Comparison of ENCODE assay signal across 8 mouse cellular contexts in genomic region chr7:45935114-45935513, GRCm38 (mm10). TPM values are rescaled to one million over a fixed set of nuclear protein-coding genes. Genes with fewer than 3 reads are reported as not detected.
DNase-seq lines count a peak whose midpoint lies in the region; ATAC-seq lines count a peak whose summit lies in the region.

No protein-coding gene starts in this region.

- H3K4me3 ChIP-seq in neural tube, embryonic 15.5 days (replicated peaks): no peak overlapping the region
- no peak overlapping the region for H3K4me3 ChIP-seq in hindbrain, embryonic 14.5 days (replicated peaks; ENCODE audit: low read length)
- no peak overlapping the region for H3K4me3 ChIP-seq in limb, embryonic 10.5 days

- H3K9me3 ChIP-seq in neural tube, embryonic 15.5 days (replicated peaks): no peaks in the 10 kb centered on the region
- no peaks in the 10 kb centered on the region for H3K9me3 ChIP-seq in hindbrain, embryonic 14.5 days (ENCODE audit: control insufficient read depth, low read length)
- no peaks in the 10 kb centered on the region for H3K9me3 ChIP-seq in limb, embryonic 10.5 days (replicated peaks)

- no peaks in the 10 kb centered on the region for H3K4me1 ChIP-seq in neural tube, embryonic 15.5 days
- no peaks in the 10 kb centered on the region for H3K4me1 ChIP-seq in hindbrain, embryonic 14.5 days (replicated peaks; ENCODE audit: control insufficient read depth, insufficient read depth, low read length)
- H3K4me1 ChIP-seq in limb, embryonic 10.5 days: no peaks in the 10 kb centered on the region

- no peak overlapping the region for H3K9ac ChIP-seq in neural tube, embryonic 15.5 days (replicated peaks)
- no peak overlapping the region for H3K9ac ChIP-seq in hindbrain, embryonic 14.5 days

- no peak overlapping the region for H3K4me2 ChIP-seq in neural tube, embryonic 15.5 days
- no peak overlapping the region for H3K4me2 ChIP-seq in hindbrain, embryonic 14.5 days (replicated peaks)

- no peaks in the 10 kb centered on the region for H3K36me3 ChIP-seq in neural tube, embryonic 15.5 days
- no peaks in the 10 kb centered on the region for H3K36me3 ChIP-seq in hindbrain, embryonic 14.5 days (replicated peaks; ENCODE audit: control insufficient read depth, insufficient read depth)
- H3K36me3 ChIP-seq in limb, embryonic 10.5 days: peaks cover 7% of the 10 kb centered on the region; the same call in 1 of the 2 replicates

- no peak overlapping the region for H3K27ac ChIP-seq in neural tube, embryonic 15.5 days (replicated peaks)
- no peak overlapping the region for H3K27ac ChIP-seq in hindbrain, embryonic 14.5 days
- H3K27ac ChIP-seq in limb, embryonic 10.5 days: no peak overlapping the region

- no peaks in the 10 kb centered on the region for H3K27me3 ChIP-seq in neural tube, embryonic 15.5 days (replicated peaks)
- no peaks in the 10 kb centered on the region for H3K27me3 ChIP-seq in hindbrain, embryonic 14.5 days (ENCODE audit: control insufficient read depth, insufficient read depth, low read length)
- no peaks in the 10 kb centered on the region for H3K27me3 ChIP-seq in limb, embryonic 10.5 days (ENCODE audit: low read depth, poor library complexity, severe bottlenecking)

- no peak for ATAC-seq in neural tube, embryonic 15.5 days (ENCODE audit: low FRiP score)
- ATAC-seq in hindbrain, embryonic 14.5 days (ENCODE audit: low FRiP score): no peak

- DNase-seq in neural tube, embryonic 10.5 days (ENCODE audit: extremely low spot score, low spot score): peak; percentile 57
- peak; percentile 79 for DNase-seq in T-cell, adult 2 months (ENCODE audit: low spot score)
- peak; percentile 62 for DNase-seq in embryo, embryonic 9.5 days (ENCODE audit: extremely low spot score)
- DNase-seq in hindbrain, embryonic 14.5 days (ENCODE audit: low spot score): peak; percentile 73
- peak; percentile 77 for DNase-seq in limb, embryonic 10.5 days (ENCODE audit: low spot score)
- DNase-seq in naive thymus-derived CD4-positive, alpha-beta T cell, adult 2 months (ENCODE audit: low read depth): peak; percentile 92
- no peak for DNase-seq in yolk sac, embryonic 10.5 days (ENCODE audit: low spot score)

- WGBS in neural tube, embryonic 15.5 days: 24% methylated on average over 7 of the region's 7 CpGs
- 30% methylated on average over 7 of the region's 7 CpGs for WGBS in hindbrain, embryonic 14.5 days
- WGBS in limb, embryonic 10.5 days: 44% methylated on average over 7 of the region's 7 CpGs

RNA-seq across cellular contexts. Expression of gene Ccdc114, which starts 11.2 kb away (rescaled TPM):
- 5.9 and 6.2 TPM in 2 replicates for polyA plus RNA-seq in neural tube, embryonic 15.5 days (2015; fragmentation: Nextera tagmentation; extraction: Ambion mirVana)
- 6.1 and 6.5 TPM in 2 replicates for polyA plus RNA-seq in hindbrain, embryonic 14.5 days (2014; fragmentation: Nextera tagmentation; extraction: Ambion mirVana)
- 4.4 and 6.3 TPM in 2 replicates for polyA plus RNA-seq in limb, embryonic 10.5 days (2016; fragmentation: Nextera tagmentation; extraction: Ambion mirVana)

RNA-seq across cellular contexts. Expression of gene Emp3, which starts 13.9 kb away (rescaled TPM):
- polyA plus RNA-seq in neural tube, embryonic 15.5 days (2015; fragmentation: Nextera tagmentation; extraction: Ambion mirVana): 48.2 and 70.1 TPM in 2 replicates
- 34.1 and 38.8 TPM in 2 replicates for polyA plus RNA-seq in hindbrain, embryonic 14.5 days (2014; fragmentation: Nextera tagmentation; extraction: Ambion mirVana)
- 18.5 and 34.5 TPM in 2 replicates for polyA plus RNA-seq in limb, embryonic 10.5 days (2016; fragmentation: Nextera tagmentation; extraction: Ambion mirVana)

RNA-seq across cellular contexts. Expression of gene Tmem143, which starts 38.4 kb away (rescaled TPM):
- 7.5 and 7.8 TPM in 2 replicates for polyA plus RNA-seq in neural tube, embryonic 15.5 days (2015; fragmentation: Nextera tagmentation; extraction: Ambion mirVana)
- 4.3 and 5.6 TPM in 2 replicates for polyA plus RNA-seq in hindbrain, embryonic 14.5 days (2014; fragmentation: Nextera tagmentation; extraction: Ambion mirVana)
- 4.8 and 5.7 TPM in 2 replicates for polyA plus RNA-seq in limb, embryonic 10.5 days (2016; fragmentation: Nextera tagmentation; extraction: Ambion mirVana)

RNA-seq across cellular contexts. Expression of gene Syngr4, which starts 38.6 kb away (rescaled TPM):
- polyA plus RNA-seq in neural tube, embryonic 15.5 days (2015; fragmentation: Nextera tagmentation; extraction: Ambion mirVana): 0.37 and 0.52 TPM in 2 replicates
- 0.39 and 0.40 TPM in 2 replicates for polyA plus RNA-seq in hindbrain, embryonic 14.5 days (2014; fragmentation: Nextera tagmentation; extraction: Ambion mirVana)
- polyA plus RNA-seq in limb, embryonic 10.5 days (2016; fragmentation: Nextera tagmentation; extraction: Ambion mirVana): 1.4 and 1.5 TPM in 2 replicates

RNA-seq across cellular contexts. Expression of gene Grin2d, which starts 56.9 kb away (rescaled TPM):
- polyA plus RNA-seq in neural tube, embryonic 15.5 days (2015; fragmentation: Nextera tagmentation; extraction: Ambion mirVana): 3.2 and 4.2 TPM in 2 replicates
- polyA plus RNA-seq in hindbrain, embryonic 14.5 days (2014; fragmentation: Nextera tagmentation; extraction: Ambion mirVana): 4.3 and 4.4 TPM in 2 replicates
- polyA plus RNA-seq in limb, embryonic 10.5 days (2016; fragmentation: Nextera tagmentation; extraction: Ambion mirVana): 0.09 and 0.10 TPM in 2 replicates
